Mouse (Mus musculus) liver, adult 2 months (tissue): ENCODE measurements around the gene Lrrc8c. TPM values are rescaled to one million over a fixed set of nuclear protein-coding genes. Genes with fewer than 3 reads are reported as not detected.

Source experiments
- DNase-seq: peaks from one replicate; pipeline ENCODE4 v3.0.0-alpha.2; 2011; ENCODE audit warnings: low read depth, low spot score; ENCODE audit errors: extremely low read depth
- H3K27ac ChIP-seq: fragments of 200-500 bp; replicated peaks from 2 replicates; pipeline ENCODE4 v1.5.1; 2012; ENCODE audit warnings: low read depth, mild to moderate bottlenecking, control low read depth, inconsistent platforms, low read length; ENCODE audit not compliant: insufficient read depth
- H3K27me3 ChIP-seq: fragments of 200-500 bp; 2 replicates; pipeline ENCODE4 v1.6.1; 2012; ENCODE audit warnings: mild to moderate bottlenecking, moderate library complexity, low read length, inconsistent platforms; ENCODE audit not compliant: control insufficient read depth, insufficient read depth
- H3K36me3 ChIP-seq: fragments of 200-500 bp; 2 replicates; pipeline ENCODE4 v1.6.1; 2012; ENCODE audit warnings: low read length, inconsistent platforms; ENCODE audit not compliant: control insufficient read depth, insufficient read depth
- H3K4me1 ChIP-seq: fragments of 200-500 bp; 2 replicates; pipeline ENCODE4 v1.6.1; 2011; ENCODE audit warnings: low read length; ENCODE audit not compliant: control insufficient read depth, insufficient read depth
- H3K4me3 ChIP-seq: fragments of 200-500 bp; 2 replicates; pipeline ENCODE4 v1.5.1; 2011; ENCODE audit warnings: low read depth, mild to moderate bottlenecking, control low read depth, low read length, moderate library complexity; ENCODE audit not compliant: insufficient read depth
- H3K79me2 ChIP-seq: fragments of 200-500 bp; 2 replicates; pipeline ENCODE4 v1.6.1; 2012; ENCODE audit warnings: inconsistent platforms, mild to moderate bottlenecking, low read length, moderate library complexity; ENCODE audit not compliant: control insufficient read depth, insufficient read depth
- H3K9ac ChIP-seq: fragments of 200-500 bp; 2 replicates; pipeline ENCODE4 v1.6.1; 2012; ENCODE audit warnings: low read depth, mild to moderate bottlenecking, control low read depth, inconsistent platforms, low read length
- CTCF ChIP-seq: fragments of 200-500 bp; IDR thresholded peaks from 2 replicates; pipeline ENCODE4 v1.5.1; 2011; ENCODE audit warnings: low read depth, low read length, control low read depth
- POLR2A ChIP-seq: fragments of 200-500 bp; IDR thresholded peaks from 2 replicates; pipeline ENCODE4 v1.6.1; 2011; ENCODE audit warnings: low read length, control low read depth; ENCODE audit not compliant: insufficient read depth; ENCODE audit errors: extremely low read depth
- WGBS: fragments of 180-500 bp; shearing (Covaris S2); methylation state at CpG from one replicate; pipeline ENCODE4 v1.1.7; 2018; 5-methylcytosine and 5-hydroxymethylcytosine counted together
- polyA plus RNA-seq: library from polyadenylated mRNA; depleted of rRNA; stranded (reverse); fragments of >200 nt; gene quantifications from 2 replicates; pipeline ENCODE4 v1.2.3, GENCODE M21; 2012
- total RNA-seq: library from RNA; depleted of rRNA; stranded (reverse); fragments of >200 nt; gene quantifications from 2 replicates; pipeline ENCODE4 v1.2.3, GENCODE M21; 2014

The Lrrc8c gene
- total and polyA plus RNA-seq, 2 experiments, result 1.5 to 3.3 TPM

- TF ChIP-seq CTCF (no peak), POLR2A (no peak)
- Histone ChIP-seq H3K27me3 (no peaks in the 10 kb centered on the region), H3K4me1 (no peaks in the 10 kb centered on the region), H3K79me2 (no peaks in the 10 kb centered on the region), H3K36me3 (no peaks in the 10 kb centered on the region), H3K27ac (no peak overlapping the region), H3K4me3 (no peak overlapping the region), H3K9ac (no peak overlapping the region)
- DNase-seq, result no peak
- 76% methylated on average over 5 of the region's 5 CpGs for WGBS
Observed at GRCm38 (mm10) chr5:105600998-105601397, 81.8 kb downstream of the Lrrc8c start.

- H3K4me1 ChIP-seq, result no peaks in the 10 kb centered on the region
- H3K27ac ChIP-seq, result 0 out of 2 replicates have a peak overlapping the region, but pooled peaks have one; percentile 42
- no peak overlapping the region for H3K9ac ChIP-seq
- 72% methylated on average over 9 of the region's 9 CpGs for WGBS
- no peaks in the 10 kb centered on the region for H3K27me3 ChIP-seq
- no peak overlapping the region for H3K4me3 ChIP-seq
- H3K36me3 ChIP-seq, result no peaks in the 10 kb centered on the region
- H3K79me2 ChIP-seq, result no peaks in the 10 kb centered on the region
- no peak for DNase-seq
- no peak for TF ChIP-seq POLR2A
- TF ChIP-seq CTCF, result no peak
Observed at GRCm38 (mm10) chr5:105602585-105602984, 83.4 kb downstream of the Lrrc8c start.

DNA sequence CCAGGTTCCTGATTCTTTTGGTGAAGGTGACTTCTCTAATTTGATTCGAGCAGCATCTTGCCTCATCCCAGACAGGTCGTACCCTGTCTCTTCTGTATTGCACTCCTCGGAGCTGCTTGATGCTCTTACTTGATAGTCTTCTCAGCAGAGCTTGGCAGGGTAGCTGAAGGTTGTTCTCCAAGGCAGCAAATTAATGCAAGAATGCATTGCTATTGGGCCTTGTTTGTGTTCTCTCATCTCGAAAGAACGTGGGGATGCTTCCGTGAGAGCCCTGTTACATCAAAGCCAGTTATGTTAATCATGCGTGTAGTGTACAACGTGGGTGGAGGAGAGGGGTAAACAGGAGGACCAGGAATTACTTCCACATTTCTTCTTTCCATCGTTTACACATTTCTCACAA, 86.5 kb downstream of the Lrrc8c start:
- no peak for DNase-seq
- Histone ChIP-seq H3K36me3 (no peaks in the 10 kb centered on the region), H3K27ac (no peak overlapping the region), H3K4me1 (no peaks in the 10 kb centered on the region), H3K79me2 (no peaks in the 10 kb centered on the region), H3K9ac (no peak overlapping the region), H3K27me3 (no peaks in the 10 kb centered on the region), H3K4me3 (no peak overlapping the region)
- 82% methylated on average over 9 of the region's 9 CpGs for WGBS
- TF ChIP-seq CTCF, result no peak
- TF ChIP-seq POLR2A, result no peak

DNA sequence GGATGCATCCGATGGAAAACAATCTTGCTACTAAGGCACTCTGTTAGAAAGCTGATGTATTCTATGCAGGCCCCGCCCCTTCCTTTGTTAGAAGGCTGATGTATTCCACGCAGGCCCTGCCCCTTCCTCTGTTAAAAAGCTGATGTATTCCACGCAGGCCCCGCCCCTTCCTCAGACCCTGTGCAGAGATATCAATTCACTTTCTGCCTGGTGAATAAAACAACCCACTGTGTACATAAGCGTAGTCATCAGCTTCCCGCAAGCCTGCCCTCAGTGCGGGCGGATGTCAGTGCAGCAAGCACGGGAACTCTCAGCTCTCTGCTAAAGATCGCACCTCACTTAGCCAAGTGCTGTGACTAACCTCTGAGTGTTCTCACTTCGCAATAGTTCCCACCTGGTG, 90.5 kb downstream of the Lrrc8c start:
- Histone ChIP-seq H3K27me3 (no peaks in the 10 kb centered on the region), H3K27ac (no peak overlapping the region), H3K36me3 (no peaks in the 10 kb centered on the region), H3K9ac (no peak overlapping the region), H3K4me3 (no peak overlapping the region), H3K79me2 (no peaks in the 10 kb centered on the region), H3K4me1 (peaks cover 4% of the 10 kb centered on the region; the same call in 1 of the 2 replicates)
- 61% methylated on average over 12 of the region's 12 CpGs for WGBS
- DNase-seq, result no peak
- TF ChIP-seq POLR2A (no peak), CTCF (no peak)

DNA sequence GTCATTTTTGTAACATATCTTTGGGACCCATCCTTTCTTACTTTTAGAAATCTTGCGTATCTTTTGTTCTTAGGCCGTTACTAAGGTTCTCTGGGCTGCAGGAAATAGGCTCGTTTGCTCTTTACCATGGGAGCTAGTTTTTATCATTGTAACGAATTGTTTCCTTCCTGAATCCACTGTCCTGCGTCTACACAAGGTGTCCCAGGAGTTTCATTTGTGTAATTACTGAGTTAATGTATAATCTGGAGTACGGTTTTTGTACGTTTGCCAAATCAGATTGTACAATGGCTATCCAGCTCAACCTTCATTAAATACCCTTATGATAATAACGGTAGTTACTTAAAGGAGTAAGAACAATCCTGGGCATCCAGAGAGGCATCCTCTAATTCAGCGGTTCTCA, 93.8 kb downstream of the Lrrc8c start:
- peaks cover 4% of the 10 kb centered on the region; the same call in 1 of the 2 replicates for H3K4me1 ChIP-seq
- DNase-seq, result peak; percentile 36
- no peaks in the 10 kb centered on the region for H3K36me3 ChIP-seq
- no peak overlapping the region for H3K9ac ChIP-seq
- H3K79me2 ChIP-seq, result no peaks in the 10 kb centered on the region
- no peaks in the 10 kb centered on the region for H3K27me3 ChIP-seq
- no peak overlapping the region for H3K27ac ChIP-seq
- TF ChIP-seq CTCF (no peak), POLR2A (no peak)
- 27% methylated on average over 9 of the region's 9 CpGs for WGBS
- H3K4me3 ChIP-seq, result no peak overlapping the region

- peaks cover 4% of the 10 kb centered on the region; the same call in 1 of the 2 replicates for H3K4me1 ChIP-seq
- no peak overlapping the region for H3K27ac ChIP-seq
- no peak for TF ChIP-seq CTCF
- H3K79me2 ChIP-seq, result no peaks in the 10 kb centered on the region
- no peak for DNase-seq
- H3K4me3 ChIP-seq, result no peak overlapping the region
- no peaks in the 10 kb centered on the region for H3K27me3 ChIP-seq
- no peaks in the 10 kb centered on the region for H3K36me3 ChIP-seq
- no peak overlapping the region for H3K9ac ChIP-seq
- WGBS, result 85% methylated on average over 5 of the region's 5 CpGs
Observed at GRCm38 (mm10) chr5:105614000-105614399, 94.8 kb downstream of the Lrrc8c start.
